Mouse (Mus musculus) embryonic fibroblast, embryonic 13.5 days (primary cell): ENCODE data around the gene Stpg2.

Experiments used
- CTCF ChIP-seq: IDR thresholded peaks from 2 replicates; pipeline ENCODE4 v1.5.1; 2011; ENCODE audit warnings: mild to moderate bottlenecking, control low read depth, low read length, moderate library complexity, borderline replicate concordance; ENCODE audit not compliant: insufficient read depth
- POLR2A ChIP-seq: IDR thresholded peaks from 2 replicates; pipeline ENCODE4 v1.6.1; 2011; ENCODE audit warnings: low read depth, mild to moderate bottlenecking, control low read depth, low read length, moderate library complexity

DNA sequence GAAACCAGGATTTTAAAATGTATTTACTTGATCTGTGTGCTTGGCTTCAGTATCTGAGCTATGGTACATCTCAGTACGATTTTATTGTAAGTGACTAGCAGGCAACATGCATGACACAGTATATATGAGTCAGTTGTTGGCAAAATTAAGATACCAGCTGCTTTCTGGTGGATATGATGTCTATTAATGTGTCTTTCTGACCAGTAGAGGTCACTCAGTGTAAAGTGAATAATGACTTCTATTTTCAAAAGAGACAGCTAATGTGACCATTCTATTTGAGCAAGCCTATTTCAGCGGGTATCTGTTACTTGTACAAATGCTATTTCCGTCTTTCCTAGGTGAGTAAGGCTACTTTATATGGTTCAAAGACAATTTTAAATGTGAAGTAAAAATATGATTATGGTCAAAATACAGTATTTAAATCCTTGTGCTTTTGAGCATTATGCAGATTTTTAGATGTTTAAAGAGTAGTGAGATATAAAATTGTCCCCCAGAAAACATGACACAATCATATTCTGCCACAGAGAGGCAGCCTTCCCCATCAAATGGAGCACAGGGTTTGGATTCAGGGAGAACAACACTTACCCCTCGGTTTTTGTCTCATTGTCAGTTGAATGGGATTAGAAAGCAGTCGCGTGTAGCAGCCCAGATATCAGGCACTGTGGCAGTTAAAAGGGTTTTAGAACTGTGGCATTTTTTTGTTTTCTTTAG is 303.9 kb downstream of the Stpg2 start:
- TF ChIP-seq POLR2A, result no peak
- no peak for TF ChIP-seq CTCF
